Mouse (Mus musculus) myocyte (in vitro differentiated cells): ENCODE measurements around the gene Slc9a9. TPM values are rescaled to one million over a fixed set of nuclear protein-coding genes. Genes with fewer than 3 reads are reported as not detected.
A peak's percentile ranks its signal among the peaks of the same experiment; 100 is the strongest.
"Not testable (repeated sequence)": the region's sequence is repeated elsewhere in the genome, so short reads cannot be mapped to it uniquely, and the experiment has no call there.

Source experiments
- H3K27me3 ChIP-seq: one replicate; pipeline ENCODE4 v1.6.1; 2011; ENCODE audit not compliant: control insufficient read depth, insufficient read depth, insufficient read length
- H3K36me3 ChIP-seq: one replicate; pipeline ENCODE4 v1.6.1; 2011; ENCODE audit not compliant: control insufficient read depth, insufficient read depth
- H3K4me2 ChIP-seq: one replicate; pipeline ENCODE4 v1.6.1; 2011; ENCODE audit warnings: low read depth, control low read depth
- H3K4me3 ChIP-seq: one replicate; pipeline ENCODE4 v1.5.1; 2011; ENCODE audit warnings: mild to moderate bottlenecking, control low read depth, moderate library complexity
- H3K79me2 ChIP-seq: one replicate; pipeline ENCODE4 v1.6.1; 2011; ENCODE audit not compliant: control insufficient read depth, insufficient read depth
- H3ac ChIP-seq: one replicate; pipeline ENCODE4 v1.6.1; 2011; ENCODE audit not compliant: control insufficient read depth, insufficient read length
- CEBPB ChIP-seq: IDR thresholded peaks from 2 replicates; pipeline ENCODE4 v1.6.1; 2011; ENCODE audit warnings: mild to moderate bottlenecking, moderate library complexity; ENCODE audit not compliant: poor library complexity, insufficient read depth, severe bottlenecking
- E2F4 ChIP-seq: IDR thresholded peaks from one replicate; pipeline ENCODE4 v1.6.1; 2011; ENCODE audit warnings: mild to moderate bottlenecking, control low read depth, moderate library complexity; ENCODE audit not compliant: insufficient read depth
- MAX ChIP-seq: IDR thresholded peaks from one replicate; pipeline ENCODE4 v1.6.1; 2011; ENCODE audit warnings: low read depth, mild to moderate bottlenecking, control low read depth
- MYOD1 ChIP-seq, 3 experiments: IDR thresholded peaks; one replicate each; pipeline ENCODE4 v1.6.1; 2011; ENCODE audit warnings: control low read depth in 2 of 3, low read depth in 2 of 3, mild to moderate bottlenecking in 2 of 3, moderate library complexity in 1 of 3; ENCODE audit not compliant: insufficient read length in 2 of 3, control insufficient read depth in 1 of 3
- MYOG ChIP-seq, 3 experiments: IDR thresholded peaks; one replicate each; pipeline ENCODE4 v1.6.1; 2011; ENCODE audit warnings: control low read depth in 2 of 3, low read depth in 2 of 3, mild to moderate bottlenecking in 2 of 3; ENCODE audit not compliant: insufficient read length in 2 of 3, control insufficient read depth in 1 of 3, insufficient read depth in 1 of 3
- POLR2A ChIP-seq: IDR thresholded peaks from one replicate; pipeline ENCODE4 v1.6.1; 2011; ENCODE audit warnings: low read depth, mild to moderate bottlenecking, control low read depth, moderate library complexity; ENCODE audit not compliant: insufficient read length
- POLR2AphosphoS2 ChIP-seq: IDR thresholded peaks from one replicate; pipeline ENCODE4 v1.6.1; 2011; ENCODE audit warnings: low read depth, control low read depth; ENCODE audit not compliant: insufficient read length
- REST ChIP-seq: IDR thresholded peaks from one replicate; pipeline ENCODE4 v1.6.1; 2011; ENCODE audit warnings: mild to moderate bottlenecking, control low read depth, moderate library complexity; ENCODE audit not compliant: insufficient read depth, insufficient read length
- SRF ChIP-seq: IDR thresholded peaks from one replicate; pipeline ENCODE4 v1.6.1; 2011; ENCODE audit warnings: low read depth; ENCODE audit not compliant: control insufficient read depth, insufficient read length
- TCF12 ChIP-seq: IDR thresholded peaks from one replicate; pipeline ENCODE4 v1.6.1; 2011; ENCODE audit warnings: mild to moderate bottlenecking, control low read depth; ENCODE audit not compliant: poor library complexity, insufficient read depth, severe bottlenecking
- TCF3 ChIP-seq: IDR thresholded peaks from one replicate; pipeline ENCODE4 v1.6.1; 2011; ENCODE audit warnings: low read depth, control low read depth; ENCODE audit not compliant: insufficient read length
- USF1 ChIP-seq: IDR thresholded peaks from one replicate; pipeline ENCODE4 v1.6.1; 2011; ENCODE audit warnings: low read depth, mild to moderate bottlenecking, control low read depth, moderate library complexity
- polyA plus RNA-seq: library from polyadenylated mRNA; unstranded; fragments of >200 nt; fragmentation: generic; extraction: Trizol; gene quantifications from one replicate; pipeline ENCODE4 v1.2.1, GENCODE M21; 2012; ENCODE audit warnings: missing spikeins

Gene Slc9a9
- polyA plus RNA-seq, 1 experiment = 21.5 TPM

GRCm38 (mm10) chr9:94628948-94629347 is 40.8 kb upstream of the Slc9a9 start:
- Histone ChIP-seq H3K79me2 (no peaks in the 10 kb centered on the region), H3K4me2 (no peak overlapping the region), H3K4me3 (no peak overlapping the region), H3ac (no peak overlapping the region), H3K36me3 (no peaks in the 10 kb centered on the region), H3K27me3 (no peaks in the 10 kb centered on the region)
- no peak for TF ChIP-seq POLR2A
- TF ChIP-seq MAX = no peak
- no peak for TF ChIP-seq TCF3
- TF ChIP-seq USF1 = no peak
- no peak for TF ChIP-seq POLR2AphosphoS2
- no peak for TF ChIP-seq REST
- TF ChIP-seq E2F4 = no peak
- TF ChIP-seq SRF = no peak
- no peak for TF ChIP-seq MYOD1 (IDR thresholded peaks at IDR 0.05; ENCODE audit: control insufficient read depth in 1 of 3, insufficient read length in 2 of 3, low read depth in 2 of 3)
- TF ChIP-seq MYOG (IDR thresholded peaks at IDR 0.05; ENCODE audit: control insufficient read depth in 1 of 3, insufficient read depth in 1 of 3, insufficient read length in 2 of 3, low read depth in 2 of 3) = no peak
- TF ChIP-seq TCF12 = no peak
- TF ChIP-seq CEBPB = no peak

- H3ac ChIP-seq, H3K36me3 ChIP-seq, H3K4me2 ChIP-seq, H3K4me3 ChIP-seq, H3K27me3 ChIP-seq, H3K79me2 ChIP-seq: not testable (repeated sequence)
Observed at GRCm38 (mm10) chr9:94634275-94634674, 35.4 kb upstream of the Slc9a9 start.

GRCm38 (mm10) chr9:94645631-94646030 is 24.1 kb upstream of the Slc9a9 start:
- Histone ChIP-seq H3K4me2 (no peak overlapping the region), H3K36me3 (no peaks in the 10 kb centered on the region), H3K79me2 (no peaks in the 10 kb centered on the region), H3K4me3 (no peak overlapping the region), H3ac (no peak overlapping the region), H3K27me3 (no peaks in the 10 kb centered on the region)
- TF ChIP-seq SRF = no peak
- no peak for TF ChIP-seq MYOD1 (IDR thresholded peaks at IDR 0.05; ENCODE audit: control insufficient read depth in 1 of 3, insufficient read length in 2 of 3, low read depth in 2 of 3)
- no peak for TF ChIP-seq MYOG (IDR thresholded peaks at IDR 0.05; ENCODE audit: control insufficient read depth in 1 of 3, insufficient read depth in 1 of 3, insufficient read length in 2 of 3, low read depth in 2 of 3)
- no peak for TF ChIP-seq MAX

- H3ac ChIP-seq = no peak overlapping the region
- no peak overlapping the region for H3K4me3 ChIP-seq
- H3K4me2 ChIP-seq = no peak overlapping the region
- H3K27me3 ChIP-seq = no peaks in the 10 kb centered on the region
- TF ChIP-seq SRF = no peak
- no peak for TF ChIP-seq TCF12
- TF ChIP-seq USF1 = no peak
- no peak for TF ChIP-seq TCF3
- TF ChIP-seq MYOD1 (IDR thresholded peaks at IDR 0.05; ENCODE audit: control insufficient read depth in 1 of 3, insufficient read length in 2 of 3, low read depth in 2 of 3) = no peak
- TF ChIP-seq POLR2A = no peak
- H3K79me2 ChIP-seq = no peaks in the 10 kb centered on the region
- H3K36me3 ChIP-seq = no peaks in the 10 kb centered on the region
Observed at GRCm38 (mm10) chr9:94647425-94647824, 22.3 kb upstream of the Slc9a9 start.

GRCm38 (mm10) chr9:94649991-94650390 is 19.7 kb upstream of the Slc9a9 start:
- no peaks in the 10 kb centered on the region for H3K27me3 ChIP-seq
- no peak overlapping the region for H3ac ChIP-seq
- peak overlapping the region; percentile 37 for H3K4me2 ChIP-seq
- no peaks in the 10 kb centered on the region for H3K79me2 ChIP-seq
- no peak overlapping the region for H3K4me3 ChIP-seq
- TF ChIP-seq REST (no peak), USF1 (no peak), TCF3 (no peak), POLR2AphosphoS2 (no peak), MYOG (IDR thresholded peaks at IDR 0.05; ENCODE audit: control insufficient read depth in 1 of 3, insufficient read depth in 1 of 3, insufficient read length in 2 of 3, low read depth in 2 of 3) (no peak), MAX (no peak), POLR2A (no peak), E2F4 (no peak), CEBPB (no peak), TCF12 (no peak)
- H3K36me3 ChIP-seq = no peaks in the 10 kb centered on the region

- no peaks in the 10 kb centered on the region for H3K79me2 ChIP-seq
- no peaks in the 10 kb centered on the region for H3K27me3 ChIP-seq
- H3K36me3 ChIP-seq = no peaks in the 10 kb centered on the region
- H3ac ChIP-seq = no peak overlapping the region
- TF ChIP-seq POLR2A = no peak
- no peak for TF ChIP-seq MYOD1 (IDR thresholded peaks at IDR 0.05; ENCODE audit: control insufficient read depth in 1 of 3, insufficient read length in 2 of 3, low read depth in 2 of 3)
- no peak for TF ChIP-seq POLR2AphosphoS2
- TF ChIP-seq TCF3 = no peak
- no peak for TF ChIP-seq CEBPB
- no peak for TF ChIP-seq SRF
- no peak for TF ChIP-seq TCF12
- no peak for TF ChIP-seq MAX
- no peak for TF ChIP-seq USF1
- TF ChIP-seq E2F4 = no peak
- no peak for TF ChIP-seq REST
- no peak for TF ChIP-seq MYOG (IDR thresholded peaks at IDR 0.05; ENCODE audit: control insufficient read depth in 1 of 3, insufficient read depth in 1 of 3, insufficient read length in 2 of 3, low read depth in 2 of 3)
- H3K4me3 ChIP-seq = no peak overlapping the region
- H3K4me2 ChIP-seq = no peak overlapping the region
Observed at GRCm38 (mm10) chr9:94653198-94653597, 16.5 kb upstream of the Slc9a9 start.
